In the genomic region with DNA sequence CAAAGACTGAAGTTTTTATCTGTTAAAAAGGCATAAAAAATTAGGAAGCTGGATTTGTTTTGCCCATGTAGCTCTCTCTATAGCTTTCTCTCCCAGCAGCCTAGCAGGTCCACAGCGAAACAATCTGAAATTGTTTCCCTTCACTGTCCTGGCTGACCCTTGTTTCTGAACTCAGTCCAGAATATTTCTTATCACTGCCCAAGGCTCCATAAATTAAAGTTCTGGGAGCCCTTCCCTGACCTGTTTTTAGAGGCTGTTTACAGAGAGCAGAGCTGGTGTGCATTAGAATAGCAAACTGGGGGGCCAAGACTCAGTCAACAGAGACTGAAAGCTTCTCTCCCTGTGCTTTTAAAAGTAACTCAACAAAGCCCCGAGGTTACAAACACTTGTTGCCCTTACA, we compare ENCODE assay signal across 24 mouse cellular contexts.
DNase-seq lines count a peak whose midpoint lies in the region; ATAC-seq lines count a peak whose summit lies in the region.
"Had no signal": no experiment of that assay in that cellular context is flagged by ENCODE, and none has a peak within 500 bp of the region (broad histone marks: within the 10 kb centered on the region; RNA-seq: fewer than 3 reads in every experiment).

No protein-coding gene starts in this region.

- WGBS in heart, embryonic 10.5 days, result 73% methylated on average over 2 of the region's 2 CpGs
- WGBS in kidney, embryonic 14.5 days, result 59% methylated on average over 2 of the region's 2 CpGs

- H3K27ac ChIP-seq in heart, embryonic 10.5 days, result no peak overlapping the region
- no peak overlapping the region for H3K27ac ChIP-seq in kidney, embryonic 14.5 days (ENCODE audit: low read depth, low read length)
- H3K27ac ChIP-seq: forebrain, embryonic 10.5 days; forebrain, embryonic 13.5 days; heart, embryonic 13.5 days; hindbrain, embryonic 12.5 days; hindbrain, embryonic 15.5 days had no signal

- no peaks in the 10 kb centered on the region for H3K9me3 ChIP-seq in heart, embryonic 10.5 days
- no peaks in the 10 kb centered on the region for H3K9me3 ChIP-seq in kidney, embryonic 14.5 days (ENCODE audit: control insufficient read depth, low read length)
- H3K9me3 ChIP-seq: forebrain, embryonic 10.5 days; forebrain, embryonic 13.5 days; G1E; heart, embryonic 13.5 days; hindbrain, embryonic 12.5 days; hindbrain, embryonic 15.5 days had no signal

- H3K27me3 ChIP-seq in heart, embryonic 10.5 days (ENCODE audit: insufficient read depth, poor library complexity, severe bottlenecking), result no peaks in the 10 kb centered on the region
- H3K27me3 ChIP-seq in kidney, embryonic 14.5 days (ENCODE audit: control insufficient read depth, insufficient read depth, low read length), result no peaks in the 10 kb centered on the region
- H3K27me3 ChIP-seq: CH12.LX; forebrain, embryonic 13.5 days; heart, embryonic 13.5 days; hindbrain, embryonic 12.5 days; hindbrain, embryonic 15.5 days had no signal

- H3K9ac ChIP-seq in kidney, embryonic 14.5 days (ENCODE audit: low read depth, low read length), result no peak overlapping the region
- H3K9ac ChIP-seq: forebrain, embryonic 13.5 days; heart, embryonic 13.5 days; hindbrain, embryonic 12.5 days; hindbrain, embryonic 15.5 days had no signal

- H3K4me2 ChIP-seq in kidney, embryonic 14.5 days (replicated peaks; ENCODE audit: low read depth, low read length), result no peak overlapping the region
- H3K4me2 ChIP-seq: forebrain, embryonic 13.5 days; heart, embryonic 13.5 days; hindbrain, embryonic 12.5 days; hindbrain, embryonic 15.5 days had no signal

- H3K4me3 ChIP-seq in heart, embryonic 10.5 days, result no peak overlapping the region
- H3K4me3 ChIP-seq in kidney, embryonic 14.5 days (ENCODE audit: low read length), result no peak overlapping the region
- H3K4me3 ChIP-seq: forebrain, embryonic 10.5 days; forebrain, embryonic 13.5 days; heart, embryonic 13.5 days; hindbrain, embryonic 12.5 days; hindbrain, embryonic 15.5 days had no signal

- no peaks in the 10 kb centered on the region for H3K36me3 ChIP-seq in heart, embryonic 10.5 days
- H3K36me3 ChIP-seq in kidney, embryonic 14.5 days (ENCODE audit: control insufficient read depth, insufficient read depth, low read length), result no peaks in the 10 kb centered on the region
- H3K36me3 ChIP-seq: forebrain, embryonic 10.5 days; G1E; heart, embryonic 13.5 days; hindbrain, embryonic 12.5 days; hindbrain, embryonic 15.5 days had no signal

- ATAC-seq in kidney, embryonic 14.5 days (ENCODE audit: low FRiP score, low TSS enrichment), result no peak
- ATAC-seq: forebrain, embryonic 13.5 days; forebrain, embryonic 16.5 days; intestine, postnatal 0 days; Patski had no signal

- peak; percentile 29 for DNase-seq in adrenal gland, adult 2 months
- no peak for DNase-seq in adrenal gland, postnatal 4 days (ENCODE audit: low spot score in 2 of 2)
- DNase-seq in heart, adult 18-20 months, result peak; percentile 16 to 29
- DNase-seq in heart, embryonic 10.5 days (ENCODE audit: low spot score), result no peak
- peak; percentile 7 for DNase-seq in kidney, postnatal 10 days
- DNase-seq in adrenal gland, postnatal 14 days, result peak; percentile 5
- DNase-seq: B cell, adult 2 months; cerebellum, adult 11-12 months; cerebellum, adult 8-10 months; cerebellum, postnatal 10 days; cerebellum, postnatal 36 days; gastrocnemius, postnatal 14 days; kidney, adult 8-10 months had no signal

- no peaks in the 10 kb centered on the region for H3K4me1 ChIP-seq in heart, embryonic 10.5 days
- H3K4me1 ChIP-seq in kidney, embryonic 14.5 days (ENCODE audit: control insufficient read depth, insufficient read depth, low read length), result no peaks in the 10 kb centered on the region
- H3K4me1 ChIP-seq: forebrain, embryonic 10.5 days; forebrain, embryonic 13.5 days; heart, embryonic 13.5 days; hindbrain, embryonic 12.5 days; hindbrain, embryonic 15.5 days had no signal

Comparison
In these comparisons a context has a peak if more than half of its experiments do, and no peak if none do; other contexts are left out.
1. DNase-seq: peak in adrenal gland, adult 2 months (single experiment), heart, adult 18-20 months (2 of 2), kidney, postnatal 10 days (single experiment) and adrenal gland, postnatal 14 days (single experiment); none in adrenal gland, postnatal 4 days (0 of 2) and heart, embryonic 10.5 days (single experiment).